Mouse (Mus musculus) adrenal gland, postnatal 0 days (tissue): ENCODE data around the gene Anxa1. TPM values are rescaled to one million over a fixed set of nuclear protein-coding genes. Genes with fewer than 3 reads are reported as not detected.

ENCODE experiments used
- polyA plus RNA-seq: library from polyadenylated mRNA; unstranded; fragments of >200 nt; fragmentation: Nextera tagmentation; extraction: Ambion mirVana; gene quantifications from 2 replicates; pipeline ENCODE4 v1.2.1, GENCODE M21; 2015

Gene Anxa1
- polyA plus RNA-seq = 76.9 and 105 TPM in 2 replicates

GRCm38 (mm10) chr19:20390455-20390994, at the start of gene Anxa1:
TSS of gene Anxa1 (minus strand) at chr19:20390944.

Other genes with a start within 250 kb of the Anxa1 start
- 5.7 and 7.7 TPM in 2 replicates for gene Aldh1a1, start 101.8 kb upstream of the Anxa1 start, polyA plus RNA-seq